Mouse (Mus musculus): ENCODE data around the gene Tex21. TPM values are rescaled to one million over a fixed set of nuclear protein-coding genes. Genes with fewer than 3 reads are reported as not detected.
"Not testable (repeated sequence)": the region's sequence is repeated elsewhere in the genome, so short reads cannot be mapped to it uniquely, and the experiment has no call there.

Gene Tex21
- polyA plus RNA-seq, 1 experiment, result not detected

GRCm38 (mm10) chr12:76241833-76242232 is 4.7 kb downstream of the Tex21 start:
- no peak for TF ChIP-seq POLR2A (IDR thresholded peaks at IDR 0.05; ENCODE audit: low read depth, low read length)
- no peak overlapping the region for H3K27ac ChIP-seq (ENCODE audit: insufficient read depth, low read length)
- H3K4me1 ChIP-seq (ENCODE audit: control insufficient read depth, insufficient read depth, low read length), result no peaks in the 10 kb centered on the region
- H3K4me3 ChIP-seq (ENCODE audit: insufficient read depth, low read length), result no peak overlapping the region

- Histone ChIP-seq H3K27ac (ENCODE audit: insufficient read depth, low read length) (no peak overlapping the region), H3K4me3 (ENCODE audit: insufficient read depth, low read length) (no peak overlapping the region), H3K4me1 (ENCODE audit: control insufficient read depth, insufficient read depth, low read length) (no peaks in the 10 kb centered on the region)
- TF ChIP-seq POLR2A (IDR thresholded peaks at IDR 0.05; ENCODE audit: low read depth, low read length) (no peak), CTCF (IDR thresholded peaks at IDR 0.05; ENCODE audit: borderline replicate concordance, insufficient read depth, low read length) (no peak)
Measured at GRCm38 (mm10) chr12:76241084-76241483, 5.5 kb downstream of the Tex21 start.

- Histone ChIP-seq H3K4me1 (ENCODE audit: control insufficient read depth, insufficient read depth, low read length) (no peaks in the 10 kb centered on the region), H3K4me3 (ENCODE audit: insufficient read depth, low read length) (no peak overlapping the region), H3K27ac (ENCODE audit: insufficient read depth, low read length) (no peak overlapping the region)
- TF ChIP-seq CTCF (IDR thresholded peaks at IDR 0.05; ENCODE audit: borderline replicate concordance, insufficient read depth, low read length), result no peak
- TF ChIP-seq POLR2A (IDR thresholded peaks at IDR 0.05; ENCODE audit: low read depth, low read length), result no peak
Measured at GRCm38 (mm10) chr12:76240670-76241069, 5.9 kb downstream of the Tex21 start.

GRCm38 (mm10) chr12:76239839-76240571 is 6.5 kb downstream of the Tex21 start:
- TF ChIP-seq POLR2A (IDR thresholded peaks at IDR 0.05; ENCODE audit: low read depth, low read length), result no peak
- no peak for TF ChIP-seq CTCF (IDR thresholded peaks at IDR 0.05; ENCODE audit: borderline replicate concordance, insufficient read depth, low read length)
- Histone ChIP-seq H3K4me1 (ENCODE audit: control insufficient read depth, insufficient read depth, low read length) (no peaks in the 10 kb centered on the region), H3K27ac (ENCODE audit: insufficient read depth, low read length) (no peak overlapping the region), H3K4me3 (ENCODE audit: insufficient read depth, low read length) (no peak overlapping the region)

- H3K4me3 ChIP-seq (ENCODE audit: insufficient read depth, low read length), result no peak overlapping the region
- H3K27ac ChIP-seq (ENCODE audit: insufficient read depth, low read length), result no peak overlapping the region
- H3K4me1 ChIP-seq (ENCODE audit: control insufficient read depth, insufficient read depth, low read length), result no peaks in the 10 kb centered on the region
- no peak for TF ChIP-seq CTCF (IDR thresholded peaks at IDR 0.05; ENCODE audit: borderline replicate concordance, insufficient read depth, low read length)
- TF ChIP-seq POLR2A (IDR thresholded peaks at IDR 0.05; ENCODE audit: low read depth, low read length), result no peak
Measured at GRCm38 (mm10) chr12:76239145-76239838, 7.3 kb downstream of the Tex21 start.

- H3K4me1 ChIP-seq (ENCODE audit: control insufficient read depth, insufficient read depth, low read length), result no peaks in the 10 kb centered on the region
- H3K4me3 ChIP-seq (ENCODE audit: insufficient read depth, low read length), result no peak overlapping the region
- no peak overlapping the region for H3K27ac ChIP-seq (ENCODE audit: insufficient read depth, low read length)
- TF ChIP-seq CTCF (IDR thresholded peaks at IDR 0.05; ENCODE audit: borderline replicate concordance, insufficient read depth, low read length) (no peak), POLR2A (IDR thresholded peaks at IDR 0.05; ENCODE audit: low read depth, low read length) (no peak)
Measured at GRCm38 (mm10) chr12:76235253-76235652, 11.3 kb downstream of the Tex21 start.

- no peak overlapping the region for H3K4me3 ChIP-seq (ENCODE audit: insufficient read depth, low read length)
- no peaks in the 10 kb centered on the region for H3K4me1 ChIP-seq (ENCODE audit: control insufficient read depth, insufficient read depth, low read length)
- H3K27ac ChIP-seq (ENCODE audit: insufficient read depth, low read length), result no peak overlapping the region
- TF ChIP-seq POLR2A (IDR thresholded peaks at IDR 0.05; ENCODE audit: low read depth, low read length) (no peak), CTCF (IDR thresholded peaks at IDR 0.05; ENCODE audit: borderline replicate concordance, insufficient read depth, low read length) (no peak)
Measured at GRCm38 (mm10) chr12:76230644-76231043, 15.9 kb downstream of the Tex21 start.

- H3K27ac ChIP-seq (ENCODE audit: insufficient read depth, low read length), result not testable (repeated sequence)
Measured at GRCm38 (mm10) chr12:76222104-76222503, 24.4 kb downstream of the Tex21 start.

GRCm38 (mm10) chr12:76216716-76217115 is 29.8 kb downstream of the Tex21 start:
- no peak for TF ChIP-seq CTCF (IDR thresholded peaks at IDR 0.05; ENCODE audit: borderline replicate concordance, insufficient read depth, low read length)
- TF ChIP-seq POLR2A (IDR thresholded peaks at IDR 0.05; ENCODE audit: low read depth, low read length), result no peak
- no peak overlapping the region for H3K4me3 ChIP-seq (ENCODE audit: insufficient read depth, low read length)
- H3K27ac ChIP-seq (ENCODE audit: insufficient read depth, low read length), result no peak overlapping the region
- no peaks in the 10 kb centered on the region for H3K4me1 ChIP-seq (ENCODE audit: control insufficient read depth, insufficient read depth, low read length)

More at GRCm38 (mm10) chr12:76222104-76222503, 24.4 kb downstream of the Tex21 start:
- H3K4me3 ChIP-seq (ENCODE audit: insufficient read depth, low read length); H3K4me1 ChIP-seq (ENCODE audit: control insufficient read depth, insufficient read depth, low read length): not testable (repeated sequence)

GRCm38 (mm10) chr12:76215121-76215520 is 31.4 kb downstream of the Tex21 start:
- no peak overlapping the region for H3K27ac ChIP-seq (ENCODE audit: insufficient read depth, low read length)
- no peaks in the 10 kb centered on the region for H3K4me1 ChIP-seq (ENCODE audit: control insufficient read depth, insufficient read depth, low read length)
- TF ChIP-seq CTCF (IDR thresholded peaks at IDR 0.05; ENCODE audit: borderline replicate concordance, insufficient read depth, low read length) (no peak), POLR2A (IDR thresholded peaks at IDR 0.05; ENCODE audit: low read depth, low read length) (no peak)
- no peak overlapping the region for H3K4me3 ChIP-seq (ENCODE audit: insufficient read depth, low read length)
